Mouse (Mus musculus) gastrocnemius, adult 2 months (tissue): Measurements from ENCODE around the gene Fndc3b. TPM values are rescaled to one million over a fixed set of nuclear protein-coding genes. Genes with fewer than 3 reads are reported as not detected.

Experiments
- DNase-seq: peaks from one replicate; pipeline ENCODE4 v3.0.0; 2022
- H3K27ac ChIP-seq: fragments of 200-600 bp; 2 replicates; pipeline ENCODE4 v1.8.1; 2022; ENCODE audit warnings: mild to moderate bottlenecking
- H3K4me3 ChIP-seq: fragments of 200-600 bp; 2 replicates; pipeline ENCODE4 v1.8.1; 2022; ENCODE audit warnings: mild to moderate bottlenecking, moderate library complexity
- CTCF ChIP-seq: fragments of 200-600 bp; IDR thresholded peaks from 2 replicates; pipeline ENCODE4 v1.8.1; 2022; ENCODE audit warnings: antibody characterized with exemption, mild to moderate bottlenecking, moderate library complexity
- intact Hi-C: fragments of 180-260 bp; cut with DNase I; formaldehyde crosslinking; loops from one replicate; pipeline ENCODE4 v1.15.1; 2025
- total RNA-seq, 2 experiments: library from RNA; stranded (reverse); gene quantifications; 2 replicates each; pipeline ENCODE4 v1.2.3; 2021

The Fndc3b gene
- total RNA-seq, 2 experiments from 2014 or later = 13.8 to 24.9 TPM

DNA sequence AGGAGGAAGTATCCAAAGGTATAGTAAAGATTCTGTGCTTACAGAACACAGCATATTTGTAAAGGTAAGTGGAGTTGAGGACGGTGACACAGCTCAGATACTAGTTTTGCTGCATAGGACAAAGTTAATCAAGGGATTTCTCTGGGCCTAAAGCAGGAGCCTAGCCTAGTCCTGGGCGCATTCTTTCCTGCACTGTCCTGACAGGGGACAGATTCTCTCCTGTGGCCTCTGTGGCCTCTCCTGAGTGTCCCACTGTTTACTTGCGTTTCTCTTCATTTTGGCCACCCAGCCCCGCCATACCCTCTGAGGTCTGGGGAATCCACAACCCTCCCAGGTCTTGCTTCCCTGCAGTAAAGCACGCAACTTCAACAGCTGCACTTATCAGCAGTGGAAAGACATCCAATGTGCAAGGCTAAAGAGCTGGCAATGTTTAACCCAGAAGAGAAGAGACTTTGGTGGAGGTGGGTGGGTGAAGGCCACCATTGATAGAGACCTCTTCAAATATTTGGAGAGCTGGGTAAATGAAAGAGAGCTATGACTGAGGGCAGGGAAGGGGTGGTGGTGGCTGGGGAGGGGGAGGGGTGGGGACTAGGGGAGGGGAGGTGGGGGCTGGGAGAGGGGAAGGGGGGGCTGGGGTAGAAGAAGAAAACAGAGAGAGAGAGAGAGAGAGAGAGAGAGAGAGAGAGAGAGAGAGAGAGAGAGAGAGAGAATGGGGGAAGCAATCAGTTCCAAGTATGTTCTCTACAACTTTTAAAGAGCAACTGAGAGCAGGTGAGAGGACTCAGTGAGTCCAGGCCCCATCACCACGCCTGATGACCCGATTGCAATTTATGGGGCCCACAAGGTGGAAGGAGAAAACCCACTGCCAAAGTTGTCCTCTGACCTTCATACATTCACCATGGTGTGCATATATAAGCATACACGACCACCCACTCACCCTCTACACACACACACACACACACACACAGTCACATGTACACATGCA is 18.0 kb upstream of the Fndc3b start:
- DNase-seq = no peak
- Histone ChIP-seq H3K4me3 (no peak overlapping the region), H3K27ac (no peak overlapping the region)
- intact Hi-C loops = no loop called here
- TF ChIP-seq CTCF = no peak

DNA sequence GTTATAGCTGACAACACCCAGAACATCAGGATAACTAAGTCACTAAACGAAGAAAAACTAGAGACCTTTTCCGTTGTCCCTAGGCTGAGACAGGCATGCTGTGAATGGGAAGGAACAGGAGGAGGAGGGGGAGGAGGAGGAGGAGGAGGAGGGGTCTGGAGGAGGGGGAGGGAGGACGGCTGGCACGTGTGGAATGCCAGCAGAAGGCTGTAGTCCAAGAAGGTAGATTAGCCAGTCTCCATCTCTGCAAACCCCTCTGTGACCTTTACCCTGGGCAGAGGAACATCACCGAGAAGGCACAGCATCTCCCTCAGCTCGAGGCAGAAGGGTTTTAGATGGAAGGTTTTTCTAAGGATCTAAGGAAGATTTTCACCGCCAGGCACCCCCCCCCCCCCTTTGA is 17.1 kb upstream of the Fndc3b start:
- DNase-seq = no peak
- intact Hi-C loops = no loop called here
- H3K27ac ChIP-seq = no peak overlapping the region
- H3K4me3 ChIP-seq = no peak overlapping the region
- TF ChIP-seq CTCF = no peak

DNA sequence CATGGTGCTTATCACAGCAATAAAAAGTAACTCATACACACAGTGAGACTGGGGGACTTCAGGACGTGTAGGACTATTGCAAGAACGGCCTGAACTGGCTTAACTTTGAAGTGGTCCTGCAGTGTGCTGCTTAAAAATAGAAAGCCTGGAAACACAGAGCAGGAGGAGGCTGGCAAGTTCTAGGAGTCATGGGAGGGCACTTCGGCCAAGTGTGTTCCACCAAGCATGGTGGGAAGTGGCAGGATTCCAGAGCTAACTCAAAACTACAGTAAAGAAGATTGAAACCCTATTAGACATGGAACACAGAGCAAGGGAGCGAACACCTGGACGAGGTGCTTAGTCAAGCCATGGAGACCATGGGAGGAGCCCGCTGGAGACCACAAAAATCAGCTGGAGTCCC is 14.6 kb upstream of the Fndc3b start:
- no peak for DNase-seq
- no peak for TF ChIP-seq CTCF
- no peak overlapping the region for H3K4me3 ChIP-seq
- intact Hi-C loops = no loop called here
- H3K27ac ChIP-seq = no peak overlapping the region

DNA sequence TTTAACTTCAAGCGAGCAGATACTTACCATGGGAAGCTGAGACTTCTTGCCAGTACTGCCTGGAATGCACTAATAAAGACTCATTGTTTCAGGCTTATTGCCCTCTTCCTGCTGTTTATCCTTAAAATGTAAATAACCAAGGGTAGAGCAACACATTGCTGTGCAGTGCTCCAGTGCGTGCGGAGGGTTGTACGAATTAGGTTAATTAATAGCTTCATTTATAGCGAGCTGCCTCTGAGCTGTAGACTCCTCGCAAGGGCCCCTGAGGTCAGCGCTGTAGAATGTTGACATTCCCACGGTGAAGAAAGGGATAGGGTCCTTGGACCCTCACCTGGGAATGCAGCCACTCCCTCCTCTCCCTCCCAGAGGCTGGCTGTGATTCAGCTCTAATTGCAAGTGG is 13.1 kb upstream of the Fndc3b start:
- H3K4me3 ChIP-seq = no peak overlapping the region
- TF ChIP-seq CTCF = no peak
- no peak for DNase-seq
- H3K27ac ChIP-seq = no peak overlapping the region
- intact Hi-C loops = no loop called here

DNA sequence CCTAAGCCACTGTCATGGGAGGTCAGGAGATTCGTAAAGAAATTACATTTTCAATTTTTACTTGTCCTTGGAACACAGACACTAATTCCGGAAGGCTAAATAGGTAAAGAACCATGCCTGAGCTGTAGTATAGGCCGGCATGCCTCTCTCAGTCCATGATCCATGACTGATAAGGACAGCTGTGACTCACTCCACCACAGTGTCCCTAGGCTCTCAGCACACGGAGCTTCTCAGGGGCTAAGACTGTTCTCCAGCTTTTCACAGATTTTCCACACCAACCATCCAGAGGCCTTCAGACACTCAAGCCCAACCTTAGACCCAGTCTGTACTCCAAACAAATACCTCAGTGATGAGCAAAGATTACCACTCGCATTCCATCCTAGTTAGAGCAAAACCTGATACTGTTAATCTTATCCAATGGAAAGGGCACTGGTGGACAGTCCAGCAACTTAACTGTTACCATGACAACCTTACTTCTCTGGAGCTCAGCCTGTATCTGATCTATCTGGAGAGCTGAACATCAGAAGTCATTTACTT is 7.8 kb upstream of the Fndc3b start:
- Histone ChIP-seq H3K27ac (no peak overlapping the region), H3K4me3 (no peak overlapping the region)
- intact Hi-C loops = no loop called here
- no peak for TF ChIP-seq CTCF
- no peak for DNase-seq

DNA sequence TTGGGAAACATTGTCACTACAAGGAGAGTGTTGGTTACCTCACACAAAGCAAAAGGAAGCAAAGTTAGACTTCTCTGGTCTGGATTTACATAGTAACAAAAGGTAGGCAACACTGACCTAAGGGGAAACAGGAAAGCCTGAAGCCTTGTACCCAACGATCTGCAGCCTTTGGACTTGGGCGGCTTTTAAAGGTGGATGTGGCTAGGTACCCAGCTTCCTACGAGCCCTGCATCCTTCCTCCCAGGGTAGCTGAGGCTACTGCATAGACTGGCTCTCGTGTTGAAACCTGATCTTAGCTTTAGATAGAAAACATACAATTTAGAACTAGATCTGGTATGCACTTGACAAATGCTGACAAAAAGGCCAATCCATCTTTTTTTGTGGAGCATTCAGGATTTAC is 2.9 kb upstream of the Fndc3b start:
- DNase-seq = no peak
- no peak for TF ChIP-seq CTCF
- Histone ChIP-seq H3K27ac (no peak overlapping the region), H3K4me3 (no peak overlapping the region)
- intact Hi-C loops = no loop called here

DNA sequence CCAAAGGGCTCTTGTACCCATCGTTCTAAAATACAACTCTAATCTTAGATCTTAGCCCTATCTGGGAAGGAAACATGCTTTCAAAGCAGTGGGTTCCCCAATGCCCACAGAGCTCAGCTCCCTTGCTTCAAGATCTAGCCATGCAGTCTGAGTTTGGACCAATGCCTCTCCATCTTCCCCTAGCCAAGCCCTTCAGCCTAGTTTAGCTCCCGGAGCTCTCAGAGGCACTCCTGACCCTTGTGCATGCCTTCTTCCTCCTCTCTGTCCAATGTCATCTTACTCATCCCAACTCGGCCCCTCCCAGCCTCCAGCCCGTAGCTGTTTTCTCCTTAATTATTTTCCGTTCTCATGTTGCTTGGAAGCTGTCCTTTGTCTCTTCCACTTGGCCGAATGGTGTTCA is 1.3 kb upstream of the Fndc3b start:
- no peak for DNase-seq
- H3K27ac ChIP-seq = 0 out of 2 replicates have a peak overlapping the region, but pooled peaks have one; percentile 16
- intact Hi-C loops = no loop called here
- H3K4me3 ChIP-seq = no peak overlapping the region
- no peak for TF ChIP-seq CTCF

DNA sequence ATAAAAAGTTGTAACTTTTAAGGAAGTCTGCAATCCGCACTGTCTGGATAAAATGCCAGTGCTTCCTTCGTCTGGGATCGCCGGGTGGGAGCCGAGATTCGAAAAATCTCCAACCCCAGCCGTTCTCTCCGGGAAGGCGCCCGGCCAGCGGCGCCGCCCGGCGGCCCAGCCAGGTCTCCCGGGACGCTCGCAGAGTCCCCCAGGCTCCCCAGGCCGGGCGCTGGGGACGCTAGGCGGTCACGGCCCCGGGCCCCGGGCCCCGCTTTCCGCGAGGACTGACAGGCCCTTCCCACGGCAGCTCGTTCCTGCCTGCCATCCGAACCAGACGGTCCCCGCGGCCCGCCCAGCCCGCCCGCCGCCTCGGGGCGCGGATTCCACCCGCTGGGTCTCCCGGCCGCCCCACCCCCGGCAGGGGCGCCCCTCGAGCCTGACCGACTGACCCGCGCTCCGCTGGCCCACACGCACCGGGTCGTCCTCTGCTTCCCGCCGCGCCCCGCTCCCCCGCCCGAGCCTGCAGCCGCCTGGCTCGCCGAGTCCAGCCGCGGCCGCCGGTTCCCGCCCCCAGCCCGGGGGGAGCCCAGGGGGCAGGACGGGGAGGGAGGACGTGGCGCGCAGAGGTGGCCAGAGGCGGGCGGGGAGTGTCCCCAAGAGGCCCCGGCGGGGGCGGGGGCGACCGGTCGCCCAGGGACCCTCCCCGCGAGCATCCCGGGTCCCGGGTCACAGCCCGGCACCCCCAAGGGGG is 1.0 kb downstream of the Fndc3b start:
- peak; percentile 52 for TF ChIP-seq CTCF
- peak; percentile 92 for DNase-seq
- Histone ChIP-seq H3K27ac (peak overlapping the region; percentile 95), H3K4me3 (peak overlapping the region; percentile 90)
- intact Hi-C loops = loop anchor here (5.0 to 10.0 kb wide), 3 partner anchors 93 to 245 kb away; no protein-coding TSS in a partner anchor

DNA sequence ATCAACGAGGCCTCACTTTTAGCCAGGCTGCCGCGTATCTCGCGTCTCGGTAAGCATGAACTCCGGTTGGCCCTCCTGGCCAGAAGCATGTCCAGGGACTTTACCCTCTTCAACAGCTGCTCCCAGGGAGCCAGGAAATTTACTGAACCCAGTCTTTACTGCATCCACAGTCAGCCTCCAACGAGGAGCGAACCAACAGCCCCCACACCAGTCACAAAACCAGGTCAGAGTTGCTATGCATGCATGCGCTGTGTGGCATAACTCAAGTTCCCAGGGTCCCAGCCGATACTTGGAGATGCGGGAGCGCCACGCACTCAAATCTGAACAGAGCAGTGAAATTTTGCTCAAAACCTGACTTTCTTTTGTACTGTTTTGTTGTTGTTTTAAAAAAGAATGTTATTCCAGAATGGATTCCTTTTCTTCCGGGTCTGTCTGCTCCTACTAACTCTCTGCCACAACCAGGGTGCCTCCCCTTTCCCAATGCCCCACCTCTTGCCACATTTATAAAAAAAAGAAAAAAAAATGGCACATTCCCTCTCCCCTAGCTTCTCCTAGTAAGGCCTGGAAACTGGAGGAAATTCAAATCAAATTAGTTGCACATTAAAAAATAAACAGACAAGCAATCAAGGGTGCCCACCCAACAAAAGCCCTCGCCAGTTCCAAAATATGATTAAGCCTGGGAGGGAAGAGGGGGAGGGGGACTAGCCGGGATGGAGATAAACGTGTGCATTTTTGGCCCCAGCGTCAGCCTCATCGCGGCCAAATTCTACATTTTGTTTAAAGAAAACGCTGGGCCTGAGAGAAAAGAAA is 1.8 kb downstream of the Fndc3b start:
- TF ChIP-seq CTCF = no peak
- Histone ChIP-seq H3K27ac (peak overlapping the region; percentile 95), H3K4me3 (peak overlapping the region; percentile 90)
- DNase-seq = no peak
- intact Hi-C loops = loop anchor here (5.0 to 10.0 kb wide), 3 partner anchors 92 to 244 kb away; no protein-coding TSS in a partner anchor

DNA sequence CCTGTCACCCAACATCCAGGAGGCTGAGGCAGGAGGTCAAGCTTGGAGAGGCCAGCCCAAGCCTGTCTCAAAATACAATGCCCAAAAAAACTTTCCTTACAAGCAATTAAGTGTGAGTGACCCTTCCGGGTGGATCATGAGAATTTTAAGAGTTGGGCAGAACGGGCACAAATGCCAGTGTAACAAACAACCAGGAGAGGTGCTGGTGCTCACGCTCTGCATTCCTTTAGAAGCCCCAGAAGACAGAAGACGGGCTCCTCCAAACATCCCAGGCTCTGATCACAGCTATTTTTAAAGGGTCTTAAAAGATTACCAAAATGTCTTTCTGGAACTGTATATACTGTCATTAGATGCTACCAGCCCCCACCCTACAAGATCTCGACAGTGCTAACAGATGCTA is 2.5 kb downstream of the Fndc3b start:
- intact Hi-C loops = loop anchor here (5.0 to 10.0 kb wide), 3 partner anchors 91 to 244 kb away; no protein-coding TSS in a partner anchor
- no peak for DNase-seq
- Histone ChIP-seq H3K4me3 (peak overlapping the region; percentile 90), H3K27ac (peak overlapping the region; percentile 95; the same call in 1 of the 2 replicates)
- no peak for TF ChIP-seq CTCF

DNA sequence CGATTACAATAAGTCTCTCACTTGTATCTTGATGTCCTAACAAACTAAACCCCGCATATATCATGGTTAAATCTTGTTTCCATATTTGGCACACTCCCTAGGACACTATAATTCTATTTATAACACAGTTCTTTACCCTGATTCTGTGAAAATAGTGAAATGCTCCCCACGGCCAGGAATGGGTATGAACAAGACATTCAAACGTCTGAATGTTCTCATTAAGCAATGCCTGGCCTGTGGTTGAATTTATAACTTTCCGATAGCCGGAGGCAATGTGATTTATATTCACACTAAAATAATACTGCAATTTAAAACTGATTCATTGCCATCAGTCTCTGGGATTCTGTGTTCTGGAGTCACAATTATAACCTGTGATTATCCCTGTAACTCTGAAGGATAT is 5.3 kb downstream of the Fndc3b start:
- no peak for TF ChIP-seq CTCF
- no peak for DNase-seq
- intact Hi-C loops = loop anchor here (5.0 to 10.0 kb wide), 3 partner anchors 88 to 241 kb away; no protein-coding TSS in a partner anchor
- Histone ChIP-seq H3K27ac (no peak overlapping the region), H3K4me3 (no peak overlapping the region)

DNA sequence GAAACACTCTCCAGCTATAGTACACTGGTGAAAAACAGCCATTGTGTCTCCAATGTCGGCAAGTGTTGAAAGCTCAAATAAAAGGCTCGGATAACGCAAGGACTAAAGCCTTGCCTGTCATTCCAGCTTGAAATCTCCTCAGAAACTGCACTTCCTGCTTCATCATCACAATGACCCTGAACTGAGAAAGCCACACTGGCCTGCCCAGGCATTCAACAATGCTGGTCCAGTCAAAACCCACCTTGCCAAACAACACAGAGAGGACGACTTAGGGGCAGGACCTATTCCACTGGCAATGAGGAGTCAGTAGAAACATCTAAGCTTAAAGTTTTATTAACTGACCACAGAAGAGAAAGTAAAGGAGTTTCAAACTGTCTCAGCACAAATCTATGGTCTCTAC is 6.1 kb downstream of the Fndc3b start:
- no peak for TF ChIP-seq CTCF
- H3K4me3 ChIP-seq = no peak overlapping the region
- DNase-seq = no peak
- intact Hi-C loops = loop anchor here (5.0 to 10.0 kb wide), 3 partner anchors 88 to 240 kb away; no protein-coding TSS in a partner anchor
- H3K27ac ChIP-seq = peak overlapping the region; percentile 41; the same call in 1 of the 2 replicates
